Mouse (Mus musculus): Measurements from ENCODE around the gene Gm45021.

DNA sequence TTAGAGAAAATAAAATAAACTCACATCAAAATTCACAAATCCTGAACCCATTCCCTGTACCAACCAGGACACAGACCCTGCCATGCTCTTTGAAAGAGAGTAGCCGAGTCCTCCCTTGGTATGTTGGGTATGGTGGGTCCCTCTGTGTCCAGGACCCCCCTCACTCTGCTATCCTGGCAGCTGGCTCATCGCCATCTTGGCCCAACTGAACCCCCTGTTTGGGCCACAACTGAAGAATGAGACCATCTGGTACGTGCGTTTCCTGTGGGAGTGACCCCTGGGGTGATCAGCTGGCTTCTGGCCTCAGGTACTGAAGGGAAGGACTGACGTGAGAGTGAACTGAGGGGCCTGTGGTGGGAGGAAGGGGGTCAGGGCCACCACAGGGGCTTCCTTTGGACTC lies 49.5 kb upstream of the Gm45021 start:
- no peak for TF ChIP-seq MAZ (IDR thresholded peaks at IDR 0.05; ENCODE audit: low read depth, low read length)
- TF ChIP-seq POLR2A (IDR thresholded peaks at IDR 0.05; ENCODE audit: low read depth, low read length) = no peak
- TF ChIP-seq ETS1 (conservative IDR thresholded peaks at IDR 0.05; ENCODE audit: low read depth, low read length) = no peak
- TF ChIP-seq SMC3 (IDR thresholded peaks at IDR 0.05; ENCODE audit: low read depth, low read length) = no peak
- no peak for TF ChIP-seq CTCF (conservative IDR thresholded peaks at IDR 0.05 in 1 of 2, IDR thresholded peaks at IDR 0.05 in 1 of 2; ENCODE audit: low read depth in 2 of 2, low read length in 2 of 2)
- TF ChIP-seq KAT2A (IDR thresholded peaks at IDR 0.05; ENCODE audit: insufficient replicate concordance, low read length) = no peak
- no peak for TF ChIP-seq USF2 (conservative IDR thresholded peaks at IDR 0.05; ENCODE audit: low read depth, low read length)
- TF ChIP-seq IRF4 (IDR thresholded peaks at IDR 0.05; ENCODE audit: low read depth, low read length) = no peak
- no peak for TF ChIP-seq MAX (IDR thresholded peaks at IDR 0.05; ENCODE audit: low read length)
- no peak for TF ChIP-seq MEF2A (IDR thresholded peaks at IDR 0.05; ENCODE audit: borderline replicate concordance, low read depth, low read length)
